13 mouse cellular contexts compared by ENCODE assay signal in genomic region chr14:93039326-93040221, GRCm38 (mm10).
DNase-seq lines count a peak whose midpoint lies in the region; ATAC-seq and TF ChIP-seq lines count a peak whose summit lies in the region.
"Had no signal": no experiment of that assay in that cellular context is flagged by ENCODE, and none has a peak within 500 bp of the region (broad histone marks: within the 10 kb centered on the region; RNA-seq: fewer than 3 reads in every experiment).

No protein-coding gene starts in this region.

- peak; percentile 5 for DNase-seq in embryonic facial prominence, embryonic 11.5 days (ENCODE audit: low spot score)
- no peak for DNase-seq in embryonic facial prominence, embryonic 10.5 days (ENCODE audit: low spot score)
- peak; percentile 55 to 57 for DNase-seq in cerebellum, postnatal 10 days
- DNase-seq in forebrain, postnatal 0 days: peak; percentile 41
- DNase-seq in thymus, adult 2 months: no peak
- DNase-seq in kidney, adult 8-10 months: no peak
- DNase-seq: B cell, adult 2 months; kidney, postnatal 14 days; thymus, postnatal 4 days had no signal

- H3K9ac ChIP-seq in embryonic facial prominence, embryonic 11.5 days (replicated peaks; ENCODE audit: low read length): no peak overlapping the region
- H3K9ac ChIP-seq in midbrain, embryonic 12.5 days (replicated peaks): no peak overlapping the region
- H3K9ac ChIP-seq in midbrain, embryonic 16.5 days (ENCODE audit: low read depth, low read length): no peak overlapping the region
- no peak overlapping the region for H3K9ac ChIP-seq in forebrain, postnatal 0 days
- H3K9ac ChIP-seq: heart, embryonic 15.5 days; stomach, embryonic 15.5 days had no signal

- no peak overlapping the region for H3K4me3 ChIP-seq in embryonic facial prominence, embryonic 11.5 days (ENCODE audit: low read depth, low read length)
- no peak overlapping the region for H3K4me3 ChIP-seq in embryonic facial prominence, embryonic 10.5 days
- no peak overlapping the region for H3K4me3 ChIP-seq in midbrain, embryonic 12.5 days
- H3K4me3 ChIP-seq in midbrain, embryonic 16.5 days (ENCODE audit: low read depth, low read length): no peak overlapping the region
- no peak overlapping the region for H3K4me3 ChIP-seq in forebrain, postnatal 0 days (ENCODE audit: low read depth, low read length)
- no peak overlapping the region for H3K4me3 ChIP-seq in thymus, adult 2 months (ENCODE audit: control insufficient read depth, insufficient read depth, low read length)
- H3K4me3 ChIP-seq: heart, embryonic 15.5 days; stomach, embryonic 15.5 days had no signal

- H3K36me3 ChIP-seq in embryonic facial prominence, embryonic 11.5 days (replicated peaks; ENCODE audit: control insufficient read depth, insufficient read depth, low read depth, low read length): no peaks in the 10 kb centered on the region
- no peaks in the 10 kb centered on the region for H3K36me3 ChIP-seq in embryonic facial prominence, embryonic 10.5 days (replicated peaks)
- no peaks in the 10 kb centered on the region for H3K36me3 ChIP-seq in midbrain, embryonic 12.5 days
- H3K36me3 ChIP-seq in midbrain, embryonic 16.5 days (ENCODE audit: control insufficient read depth, insufficient read depth, low read length): no peaks in the 10 kb centered on the region
- H3K36me3 ChIP-seq in forebrain, postnatal 0 days (ENCODE audit: insufficient read depth): no peaks in the 10 kb centered on the region
- H3K36me3 ChIP-seq in thymus, adult 2 months (ENCODE audit: control insufficient read depth, insufficient read depth, low read length): no peaks in the 10 kb centered on the region
- H3K36me3 ChIP-seq: heart, embryonic 15.5 days; stomach, embryonic 15.5 days had no signal

- no peak overlapping the region for H3K27ac ChIP-seq in embryonic facial prominence, embryonic 11.5 days (replicated peaks; ENCODE audit: low read depth, low read length)
- H3K27ac ChIP-seq in embryonic facial prominence, embryonic 10.5 days (replicated peaks): no peak overlapping the region
- H3K27ac ChIP-seq in midbrain, embryonic 12.5 days (replicated peaks): no peak overlapping the region; the same call in 1 of the 2 replicates
- H3K27ac ChIP-seq in midbrain, embryonic 16.5 days (ENCODE audit: low read length): no peak overlapping the region
- peak overlapping the region; percentile 0; the same call in 1 of the 2 replicates for H3K27ac ChIP-seq in forebrain, postnatal 0 days (ENCODE audit: low read depth, low read length)
- H3K27ac ChIP-seq in thymus, adult 2 months (ENCODE audit: control insufficient read depth, insufficient read depth, low read length): no peak overlapping the region
- H3K27ac ChIP-seq: heart, embryonic 15.5 days; stomach, embryonic 15.5 days had no signal

- no peak for ATAC-seq in embryonic facial prominence, embryonic 11.5 days (replicated peaks; ENCODE audit: insufficient number of reproducible peaks, low FRiP score, low TSS enrichment, low read depth)
- peak; percentile 74; the same call in 1 of the 2 replicates for ATAC-seq in midbrain, embryonic 12.5 days (ENCODE audit: low FRiP score, low read depth)
- no peak for ATAC-seq in midbrain, embryonic 16.5 days
- peak; percentile 62; the same call in 1 of the 2 replicates for ATAC-seq in forebrain, postnatal 0 days

- TF ChIP-seq POLR2A in thymus, adult 2 months (IDR thresholded peaks at IDR 0.05; ENCODE audit: control insufficient read depth, extremely low read depth, insufficient read depth, low read length, poor library complexity): no peak

- H3K9me3 ChIP-seq in embryonic facial prominence, embryonic 11.5 days (replicated peaks; ENCODE audit: control insufficient read depth, low read length): no peaks in the 10 kb centered on the region
- H3K9me3 ChIP-seq in embryonic facial prominence, embryonic 10.5 days: no peaks in the 10 kb centered on the region
- no peaks in the 10 kb centered on the region for H3K9me3 ChIP-seq in midbrain, embryonic 12.5 days
- no peaks in the 10 kb centered on the region for H3K9me3 ChIP-seq in midbrain, embryonic 16.5 days (replicated peaks; ENCODE audit: control insufficient read depth, low read length, poor library complexity, severe bottlenecking)
- H3K9me3 ChIP-seq in forebrain, postnatal 0 days (ENCODE audit: low read length): no peaks in the 10 kb centered on the region
- H3K9me3 ChIP-seq: heart, embryonic 15.5 days; stomach, embryonic 15.5 days had no signal

- H3K27me3 ChIP-seq in embryonic facial prominence, embryonic 11.5 days (ENCODE audit: control insufficient read depth, insufficient read depth, low read length): no peaks in the 10 kb centered on the region
- H3K27me3 ChIP-seq in embryonic facial prominence, embryonic 10.5 days (replicated peaks; ENCODE audit: low read depth, poor library complexity, severe bottlenecking): no peaks in the 10 kb centered on the region
- no peaks in the 10 kb centered on the region for H3K27me3 ChIP-seq in midbrain, embryonic 12.5 days
- H3K27me3 ChIP-seq in midbrain, embryonic 16.5 days (ENCODE audit: control insufficient read depth, insufficient read depth, low read depth, low read length): no peaks in the 10 kb centered on the region
- H3K27me3 ChIP-seq in forebrain, postnatal 0 days (ENCODE audit: insufficient read depth, low read length): no peaks in the 10 kb centered on the region
- H3K27me3 ChIP-seq in thymus, adult 2 months (ENCODE audit: control insufficient read depth, insufficient read depth, low read length): no peaks in the 10 kb centered on the region
- H3K27me3 ChIP-seq: heart, embryonic 15.5 days; stomach, embryonic 15.5 days had no signal

- WGBS in embryonic facial prominence, embryonic 11.5 days: 76% methylated on average over 8 of the region's 8 CpGs
- 80% methylated on average over 8 of the region's 8 CpGs for WGBS in embryonic facial prominence, embryonic 10.5 days
- 71% methylated on average over 8 of the region's 8 CpGs for WGBS in midbrain, embryonic 12.5 days
- 61% methylated on average over 8 of the region's 8 CpGs for WGBS in midbrain, embryonic 16.5 days
- 39% methylated on average over 8 of the region's 8 CpGs for WGBS in forebrain, postnatal 0 days
- 76% methylated on average over 8 of the region's 8 CpGs for WGBS in thymus, adult 2 months

- TF ChIP-seq CTCF in forebrain, postnatal 0 days (IDR thresholded peaks at IDR 0.05; ENCODE audit: low read depth): no peak
- no peak for TF ChIP-seq CTCF in thymus, adult 2 months (IDR thresholded peaks at IDR 0.05; ENCODE audit: borderline replicate concordance, control insufficient read depth, extremely low read depth, insufficient read depth, low read length, poor library complexity)

- H3K4me2 ChIP-seq in embryonic facial prominence, embryonic 11.5 days (ENCODE audit: low read depth, low read length): no peak overlapping the region
- H3K4me2 ChIP-seq in midbrain, embryonic 12.5 days (replicated peaks): no peak overlapping the region
- H3K4me2 ChIP-seq in midbrain, embryonic 16.5 days (ENCODE audit: low read length): no peak overlapping the region
- H3K4me2 ChIP-seq in forebrain, postnatal 0 days (ENCODE audit: low read depth): no peak overlapping the region
- H3K4me2 ChIP-seq: heart, embryonic 15.5 days; stomach, embryonic 15.5 days had no signal

- H3K4me1 ChIP-seq in embryonic facial prominence, embryonic 11.5 days (ENCODE audit: control insufficient read depth, insufficient read depth, low read length): no peaks in the 10 kb centered on the region
- H3K4me1 ChIP-seq in embryonic facial prominence, embryonic 10.5 days: no peaks in the 10 kb centered on the region
- peaks cover 6% of the 10 kb centered on the region; the same call in 1 of the 2 replicates for H3K4me1 ChIP-seq in midbrain, embryonic 12.5 days
- H3K4me1 ChIP-seq in midbrain, embryonic 16.5 days (ENCODE audit: control insufficient read depth, insufficient read depth, low read length): no peaks in the 10 kb centered on the region
- no peaks in the 10 kb centered on the region; the same call in 1 of the 2 replicates for H3K4me1 ChIP-seq in forebrain, postnatal 0 days (ENCODE audit: insufficient read depth)
- no peaks in the 10 kb centered on the region for H3K4me1 ChIP-seq in thymus, adult 2 months (replicated peaks; ENCODE audit: control insufficient read depth, insufficient read depth, low read length)
- H3K4me1 ChIP-seq: heart, embryonic 15.5 days; stomach, embryonic 15.5 days had no signal

Comparison
In these comparisons a context has a peak if more than half of its experiments do, and no peak if none do; other contexts are left out.
1. ATAC-seq: peak in midbrain, embryonic 12.5 days (single experiment) and forebrain, postnatal 0 days (single experiment); none in embryonic facial prominence, embryonic 11.5 days (single experiment) and midbrain, embryonic 16.5 days (single experiment).
2. DNase-seq: peak in embryonic facial prominence, embryonic 11.5 days (single experiment), cerebellum, postnatal 10 days (2 of 2) and forebrain, postnatal 0 days (single experiment); none in embryonic facial prominence, embryonic 10.5 days (single experiment), thymus, adult 2 months (single experiment) and kidney, adult 8-10 months (0 of 2).